Mouse (Mus musculus): ENCODE results near the gene Nacc1. TPM values are rescaled to one million over a fixed set of nuclear protein-coding genes. Genes with fewer than 3 reads are reported as not detected.

The Nacc1 gene
- 6.9 and 7.6 TPM in 2 replicates for polyA plus RNA-seq (2015; fragmentation: Nextera tagmentation; extraction: Ambion mirVana)

DNA sequence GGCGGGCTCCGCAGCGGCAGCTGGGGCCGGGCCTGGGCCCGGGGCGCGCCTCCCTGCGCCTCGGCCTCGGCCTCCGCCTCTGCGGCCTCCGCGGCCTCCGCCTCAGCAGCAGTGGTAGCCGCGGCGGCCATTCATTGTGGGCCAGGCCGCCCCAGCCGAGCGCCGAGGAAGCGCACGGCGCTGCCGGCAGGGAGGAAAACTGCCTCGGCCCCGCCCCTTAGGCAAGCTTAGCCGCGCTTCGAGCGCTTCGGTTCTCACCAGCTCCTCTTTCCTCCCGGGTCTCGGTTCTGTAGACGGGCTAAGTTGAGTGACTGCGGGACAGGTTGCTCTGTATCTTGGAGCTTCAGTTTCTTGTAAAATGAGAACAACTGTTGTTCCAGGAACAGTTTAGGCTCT, at the start of gene Nacc1:
Gene Nacc1 (minus strand): TSS at position 158 of the 396 bp plus-strand sequence.
- ATAC-seq (ENCODE audit: low read depth) (peak; percentile 80), DNase-seq (peak; percentile 86)
- Histone ChIP-seq H3K4me3 (replicated peaks) (peak within 1 kb of the TSS; percentile 99), H3K27ac (peak within 1 kb of the TSS; percentile 96), H3K4me1 (replicated peaks) (peaks cover 74% of the 10 kb centered on the region), H3K36me3 (peaks cover 32% of the 10 kb centered on the region), H3K4me2 (peak within 1 kb of the TSS; percentile 94), H3K9ac (peak within 1 kb of the TSS; percentile 100), H3K9me3 (replicated peaks) (no peaks in the 10 kb centered on the region), H3K27me3 (no peaks in the 10 kb centered on the region)
- under 1% methylated on average over 37 of the region's 37 CpGs for WGBS (ENCODE audit: insufficient replicate concordance)

DNA sequence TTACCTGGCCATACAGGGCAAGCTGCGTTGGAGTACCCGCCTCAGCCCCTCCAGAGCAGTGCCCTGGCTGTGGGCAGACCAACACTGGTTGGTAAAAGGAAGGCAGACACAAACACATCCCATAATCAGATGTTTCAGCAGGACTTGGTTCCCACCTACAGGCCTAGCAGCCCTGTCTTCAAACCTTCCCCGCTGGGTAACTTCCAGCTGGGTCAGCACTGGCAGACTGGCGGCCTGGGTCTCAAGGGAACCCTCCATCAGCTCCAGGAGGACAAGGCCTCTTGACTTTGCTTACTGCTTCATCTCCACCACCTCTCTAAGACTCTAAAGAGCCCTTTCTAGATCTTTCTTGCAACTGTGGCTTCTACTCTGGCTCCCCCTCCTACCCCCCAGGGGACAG, 48.9 kb upstream of the Nacc1 start:
- H3K4me1 ChIP-seq (replicated peaks), result peaks cover 90% of the 10 kb centered on the region
- 96% methylated on average over 4 of the region's 4 CpGs for WGBS (ENCODE audit: insufficient replicate concordance)
- H3K27me3 ChIP-seq, result peaks cover 69% of the 10 kb centered on the region
- 0 out of 2 replicates have a peak overlapping the region, but pooled peaks have one; percentile 4 for H3K9ac ChIP-seq
- no peak for DNase-seq
- no peak for ATAC-seq (ENCODE audit: low read depth)
- peak overlapping the region; percentile 55; the same call in 1 of the 2 replicates for H3K27ac ChIP-seq
- no peak overlapping the region for H3K4me3 ChIP-seq (replicated peaks)
- H3K36me3 ChIP-seq, result no peaks in the 10 kb centered on the region
- no peaks in the 10 kb centered on the region for H3K9me3 ChIP-seq (replicated peaks)
- H3K4me2 ChIP-seq, result no peak overlapping the region

DNA sequence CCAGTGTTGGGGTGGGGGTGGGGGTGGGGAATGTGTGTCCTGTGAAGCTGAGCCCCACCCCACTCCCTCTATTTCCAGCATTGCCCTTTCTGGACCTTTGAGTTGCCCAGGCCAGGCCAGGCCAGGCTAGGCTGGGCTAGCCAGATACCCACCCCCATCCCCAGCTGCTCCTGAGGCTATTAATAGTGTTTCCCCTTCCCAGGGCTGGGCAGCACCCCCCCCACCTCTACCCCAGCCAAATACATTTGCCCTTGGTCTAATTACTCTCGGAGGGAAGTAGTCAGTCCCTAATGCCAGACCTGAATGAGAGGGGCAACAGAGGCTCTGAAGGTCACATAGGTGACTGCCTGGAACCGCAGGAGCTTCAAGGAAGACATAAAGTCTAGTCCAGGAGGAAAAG, 47.9 kb upstream of the Nacc1 start:
- Histone ChIP-seq H3K9ac (peak overlapping the region; percentile 10; the same call in 1 of the 2 replicates), H3K27me3 (peaks cover 60% of the 10 kb centered on the region), H3K4me3 (replicated peaks) (no peak overlapping the region), H3K4me2 (no peak overlapping the region), H3K4me1 (replicated peaks) (peaks cover 90% of the 10 kb centered on the region), H3K9me3 (replicated peaks) (no peaks in the 10 kb centered on the region), H3K36me3 (no peaks in the 10 kb centered on the region), H3K27ac (peak overlapping the region; percentile 55)
- 63% methylated on average over 2 of the region's 2 CpGs for WGBS (ENCODE audit: insufficient replicate concordance)
- no peak for DNase-seq
- ATAC-seq (ENCODE audit: low read depth), result no peak

DNA sequence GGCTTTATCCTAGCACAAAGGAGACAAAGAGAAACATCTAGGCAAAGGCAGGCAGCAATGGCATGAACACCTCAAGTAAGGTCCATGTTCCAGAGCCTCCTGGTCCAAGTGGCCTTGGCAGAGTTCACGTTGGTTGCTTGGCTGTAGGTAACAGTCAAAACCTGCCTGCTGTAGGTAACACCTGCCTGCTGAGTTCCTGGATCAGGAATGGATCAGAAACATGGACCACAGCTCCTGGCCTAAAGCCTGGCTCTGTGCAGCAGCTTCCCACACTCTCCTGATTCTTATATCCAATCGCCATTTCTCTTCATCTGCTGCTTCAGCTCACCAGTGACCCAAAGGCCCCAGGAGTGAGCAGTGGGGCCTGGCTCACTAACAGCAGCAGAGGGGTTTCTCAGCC, 47.0 kb upstream of the Nacc1 start:
- Histone ChIP-seq H3K36me3 (no peaks in the 10 kb centered on the region), H3K9me3 (replicated peaks) (no peaks in the 10 kb centered on the region), H3K4me3 (replicated peaks) (no peak overlapping the region), H3K4me1 (replicated peaks) (peaks cover 94% of the 10 kb centered on the region), H3K27ac (peak overlapping the region; percentile 99), H3K9ac (peak overlapping the region; percentile 30; the same call in 1 of the 2 replicates), H3K27me3 (peaks cover 51% of the 10 kb centered on the region), H3K4me2 (no peak overlapping the region)
- ATAC-seq (ENCODE audit: low read depth) (no peak), DNase-seq (no peak)
- WGBS (ENCODE audit: insufficient replicate concordance), result 80% methylated on average over 2 of the region's 2 CpGs

DNA sequence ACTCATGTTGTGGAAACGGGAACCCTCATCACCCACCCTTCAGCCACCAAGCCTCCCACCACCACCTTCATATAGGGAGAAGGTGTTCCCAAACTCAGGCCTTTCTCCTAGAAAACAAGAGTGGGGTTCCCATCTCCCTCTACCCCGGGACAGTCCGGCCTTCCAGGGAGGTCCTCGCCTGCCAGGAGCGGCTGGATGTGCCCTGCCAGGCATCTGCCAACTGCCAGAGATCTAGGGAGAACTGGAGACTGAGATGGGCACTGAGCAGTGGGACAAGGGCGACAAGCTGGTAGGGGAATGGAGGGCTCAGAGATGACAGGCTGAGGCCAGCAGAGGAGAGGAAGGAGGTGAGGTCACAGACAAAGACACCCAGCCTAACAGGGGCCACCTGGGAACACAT, 46.3 kb upstream of the Nacc1 start:
- 85% methylated on average over 6 of the region's 6 CpGs for WGBS (ENCODE audit: insufficient replicate concordance)
- no peaks in the 10 kb centered on the region for H3K9me3 ChIP-seq (replicated peaks)
- ATAC-seq (ENCODE audit: low read depth) (no peak), DNase-seq (no peak)
- peak overlapping the region; percentile 99 for H3K27ac ChIP-seq
- H3K27me3 ChIP-seq, result peaks cover 44% of the 10 kb centered on the region
- H3K36me3 ChIP-seq, result no peaks in the 10 kb centered on the region
- H3K4me3 ChIP-seq (replicated peaks), result no peak overlapping the region
- peaks cover 96% of the 10 kb centered on the region for H3K4me1 ChIP-seq (replicated peaks)
- no peak overlapping the region for H3K4me2 ChIP-seq
- H3K9ac ChIP-seq, result peak overlapping the region; percentile 30; the same call in 1 of the 2 replicates

DNA sequence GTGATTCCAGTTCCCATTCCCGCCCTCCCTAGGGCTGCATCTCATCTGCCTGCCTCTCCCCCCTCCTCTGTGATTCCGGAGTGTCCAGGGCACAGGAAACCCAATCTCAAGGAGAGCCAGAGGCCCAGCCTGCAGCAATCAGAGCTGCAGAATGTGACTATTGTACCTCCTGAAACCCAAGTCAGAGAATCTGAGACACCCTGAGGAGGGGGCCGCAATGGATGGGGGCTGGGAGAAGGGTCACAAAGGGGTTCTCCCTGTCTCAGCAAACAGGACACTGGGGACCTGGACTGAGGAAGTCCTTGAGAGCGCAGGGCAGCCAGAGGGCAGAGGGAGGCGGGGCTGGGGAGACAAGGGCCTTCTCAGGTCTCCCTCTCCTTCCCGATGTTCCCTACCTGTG, 45.3 kb upstream of the Nacc1 start:
- peaks cover 34% of the 10 kb centered on the region for H3K27me3 ChIP-seq
- no peak overlapping the region; the same call in 1 of the 2 replicates for H3K9ac ChIP-seq
- DNase-seq (no peak), ATAC-seq (ENCODE audit: low read depth) (no peak)
- no peaks in the 10 kb centered on the region for H3K9me3 ChIP-seq (replicated peaks)
- no peak overlapping the region for H3K4me2 ChIP-seq
- peak overlapping the region; percentile 99 for H3K27ac ChIP-seq
- WGBS (ENCODE audit: insufficient replicate concordance), result 66% methylated on average over 6 of the region's 6 CpGs
- H3K4me3 ChIP-seq (replicated peaks), result no peak overlapping the region
- H3K36me3 ChIP-seq, result no peaks in the 10 kb centered on the region
- H3K4me1 ChIP-seq (replicated peaks), result peaks cover 96% of the 10 kb centered on the region

DNA sequence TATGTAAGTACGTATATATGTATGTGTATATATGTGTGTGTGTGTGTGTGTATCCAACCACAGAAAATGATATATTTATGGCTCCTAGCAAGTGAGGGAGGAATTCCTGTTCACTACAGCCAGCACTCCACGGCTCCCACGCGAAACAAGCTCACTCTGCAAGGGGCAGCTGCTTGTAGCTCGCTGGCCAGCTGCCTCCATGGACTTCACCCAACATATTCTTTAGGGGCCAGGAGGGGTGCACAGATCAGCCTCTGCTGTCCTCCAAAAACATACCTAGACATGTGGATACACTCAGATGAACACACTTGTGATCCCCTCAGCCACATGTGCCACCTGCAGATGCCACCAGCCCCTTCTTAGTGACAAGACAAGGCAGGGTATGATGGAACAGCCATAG, 44.9 kb upstream of the Nacc1 start:
- 0 out of 2 replicates have a peak, but pooled peaks cover under 1% of the 10 kb centered on the region for H3K36me3 ChIP-seq
- H3K4me1 ChIP-seq (replicated peaks), result peaks cover 96% of the 10 kb centered on the region
- peak overlapping the region; percentile 83 for H3K9ac ChIP-seq
- no peak overlapping the region for H3K4me3 ChIP-seq (replicated peaks)
- H3K27me3 ChIP-seq, result peaks cover 31% of the 10 kb centered on the region
- peak overlapping the region; percentile 99 for H3K27ac ChIP-seq
- DNase-seq (no peak), ATAC-seq (ENCODE audit: low read depth) (no peak)
- H3K9me3 ChIP-seq (replicated peaks), result no peaks in the 10 kb centered on the region
- no peak overlapping the region for H3K4me2 ChIP-seq
- WGBS (ENCODE audit: insufficient replicate concordance), result 81% methylated on average over 5 of the region's 5 CpGs

DNA sequence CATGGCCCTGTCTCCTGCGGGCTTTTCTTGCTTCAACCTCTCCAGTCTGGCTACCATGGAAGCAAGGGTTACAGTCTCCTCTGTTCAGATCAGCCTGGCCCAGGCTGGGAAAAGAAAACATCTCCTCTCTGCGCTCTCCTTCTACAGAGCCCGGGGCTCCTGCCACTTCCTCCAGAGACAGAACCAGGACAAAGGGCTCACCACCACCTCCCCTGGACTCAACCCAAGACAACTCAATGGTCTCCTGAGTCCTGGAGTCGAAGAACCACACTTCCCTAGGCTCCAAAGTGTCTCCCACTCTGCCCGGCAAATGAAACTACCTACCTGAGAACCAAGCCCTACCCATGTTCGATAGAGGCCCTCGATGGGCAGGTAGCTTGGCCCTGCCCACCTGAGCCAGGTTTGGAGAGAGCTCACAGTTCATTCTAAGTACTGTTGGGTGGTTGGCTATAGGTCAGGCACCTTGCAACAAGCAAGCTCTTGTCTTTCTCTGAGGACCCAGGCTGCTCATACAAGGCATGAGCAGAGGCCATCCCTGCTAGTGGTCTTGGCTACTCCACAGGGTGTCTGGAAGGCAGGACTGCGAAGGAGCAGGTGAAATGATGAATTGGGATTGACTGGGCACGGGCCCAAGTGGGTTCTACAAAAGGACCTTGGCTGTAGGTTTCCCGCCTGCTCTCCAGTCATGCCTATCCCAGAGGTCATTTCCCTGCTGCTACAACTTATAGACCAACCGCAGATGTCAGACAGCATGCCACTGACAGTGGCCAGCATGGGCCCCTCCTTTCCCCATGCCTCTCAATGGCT, 43.9 kb upstream of the Nacc1 start:
- Histone ChIP-seq H3K4me3 (replicated peaks) (peak overlapping the region; percentile 36), H3K9me3 (replicated peaks) (no peaks in the 10 kb centered on the region)
- WGBS (ENCODE audit: insufficient replicate concordance), result 56% methylated on average over 11 of the region's 11 CpGs

DNA sequence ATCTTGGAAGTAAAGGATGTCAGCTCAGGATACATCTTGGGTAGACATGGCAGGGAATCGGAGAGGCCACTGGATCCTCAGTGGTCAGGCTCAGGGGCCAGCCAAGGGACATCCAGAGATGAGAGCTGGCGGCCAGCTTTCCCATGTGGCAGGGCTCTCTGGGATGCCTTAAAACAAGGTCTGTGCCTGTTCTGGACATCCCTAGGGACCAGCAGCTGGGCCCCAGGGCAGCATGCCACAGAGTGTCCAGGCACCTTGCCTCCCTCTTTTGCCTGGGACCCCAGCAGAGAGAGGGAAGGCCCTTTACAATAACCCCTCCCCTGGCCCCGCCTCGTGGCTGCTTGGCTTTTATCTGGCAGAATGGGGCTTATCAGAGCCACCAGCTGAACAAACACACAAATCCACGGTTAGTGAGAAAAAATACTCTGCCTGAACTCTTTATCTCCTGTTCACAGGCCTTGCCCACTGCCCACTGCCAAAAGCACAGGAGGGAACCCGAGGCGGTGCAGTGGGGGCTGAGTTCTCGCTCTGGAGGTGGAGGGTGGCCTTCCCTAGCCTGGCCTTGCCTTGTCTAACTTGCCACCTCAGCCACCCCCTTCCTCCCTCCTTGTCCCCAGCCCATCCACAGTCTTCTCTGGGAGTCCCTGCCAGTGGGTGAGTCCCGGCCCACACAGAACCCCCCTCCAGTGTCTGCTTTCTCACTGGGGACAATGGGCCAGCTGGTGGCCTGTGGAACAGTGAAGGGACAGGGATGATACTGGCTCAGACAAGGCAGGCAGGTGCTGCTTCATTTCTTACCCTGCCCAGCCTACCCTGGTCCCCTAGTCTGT, 43.1 kb upstream of the Nacc1 start:
- H3K27ac ChIP-seq, result peak overlapping the region; percentile 99
- H3K9me3 ChIP-seq (replicated peaks), result no peaks in the 10 kb centered on the region
- peaks cover 15% of the 10 kb centered on the region for H3K36me3 ChIP-seq
- 10% methylated on average over 9 of the region's 9 CpGs for WGBS (ENCODE audit: insufficient replicate concordance)
- H3K9ac ChIP-seq, result peak overlapping the region; percentile 83
- DNase-seq (peak; percentile 94), ATAC-seq (ENCODE audit: low read depth) (peak; percentile 92)
- peak overlapping the region; percentile 36 for H3K4me3 ChIP-seq (replicated peaks)
- H3K4me1 ChIP-seq (replicated peaks), result peaks cover 98% of the 10 kb centered on the region
- peaks cover 17% of the 10 kb centered on the region for H3K27me3 ChIP-seq
- H3K4me2 ChIP-seq, result peak overlapping the region; percentile 74

More for the DNA sequence above, 43.9 kb upstream of the Nacc1 start:
- H3K4me1 ChIP-seq (replicated peaks), result peaks cover 98% of the 10 kb centered on the region
- peak overlapping the region; percentile 83 for H3K9ac ChIP-seq
- ATAC-seq (ENCODE audit: low read depth), result no peak
- H3K36me3 ChIP-seq, result peaks cover 9% of the 10 kb centered on the region; the same call in 1 of the 2 replicates
- no peak for DNase-seq
- H3K4me2 ChIP-seq, result peak overlapping the region; percentile 74
- H3K27ac ChIP-seq, result peak overlapping the region; percentile 99
- H3K27me3 ChIP-seq, result peaks cover 24% of the 10 kb centered on the region

DNA sequence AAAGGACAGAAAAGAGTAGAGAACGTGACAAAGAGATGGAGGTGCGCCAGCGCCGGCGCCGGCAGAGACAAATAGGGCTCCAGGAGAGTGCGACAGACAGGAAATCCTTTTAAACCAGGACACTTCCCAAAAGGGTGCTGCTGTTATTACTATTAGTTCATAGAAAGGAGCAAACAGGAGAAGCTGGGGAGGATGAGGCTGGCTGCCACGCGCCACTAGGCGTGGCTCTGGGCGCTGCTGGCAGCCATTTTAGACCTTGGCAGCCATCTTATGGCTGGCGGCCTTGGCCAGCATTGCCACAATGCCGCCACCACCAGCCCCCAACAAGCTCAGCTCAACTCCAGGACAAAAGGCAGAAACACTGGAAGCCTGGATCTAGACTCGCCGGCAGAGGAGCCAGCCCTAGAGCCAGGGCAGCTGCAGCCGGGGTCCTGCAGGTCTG, 42.3 kb upstream of the Nacc1 start:
- Histone ChIP-seq H3K4me1 (replicated peaks) (peaks cover 99% of the 10 kb centered on the region), H3K27me3 (peaks cover 9% of the 10 kb centered on the region; the same call in 1 of the 2 replicates), H3K36me3 (peaks cover 18% of the 10 kb centered on the region), H3K4me2 (peak overlapping the region; percentile 74), H3K4me3 (replicated peaks) (peak overlapping the region; percentile 36), H3K9ac (peak overlapping the region; percentile 83), H3K9me3 (replicated peaks) (no peaks in the 10 kb centered on the region), H3K27ac (peak overlapping the region; percentile 99)
- ATAC-seq (ENCODE audit: low read depth) (no peak), DNase-seq (no peak)
- 87% methylated on average over 16 of the region's 16 CpGs for WGBS (ENCODE audit: insufficient replicate concordance)

DNA sequence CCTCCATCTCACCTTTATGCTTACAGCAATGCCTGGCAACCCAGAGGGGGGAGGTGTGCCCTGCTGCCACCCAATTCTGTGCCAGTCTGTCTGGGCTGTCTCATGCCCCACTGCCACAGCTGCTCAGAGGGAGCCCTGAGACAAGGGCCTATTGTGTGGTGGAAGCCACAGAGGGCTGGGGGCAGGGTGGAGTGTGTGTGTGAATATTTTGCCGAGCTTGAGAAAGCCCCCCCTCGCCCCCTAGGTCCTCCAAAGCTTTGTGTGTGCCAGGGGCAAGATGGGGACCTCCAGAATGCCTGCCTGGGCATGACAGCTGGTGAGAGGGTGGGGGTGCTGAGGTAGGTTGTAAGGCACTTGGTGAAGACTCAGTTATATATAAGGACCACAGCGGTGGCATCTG, 40.8 kb upstream of the Nacc1 start:
- no peak overlapping the region for H3K4me2 ChIP-seq
- ATAC-seq (ENCODE audit: low read depth) (no peak), DNase-seq (no peak)
- H3K4me1 ChIP-seq (replicated peaks), result peaks cover 100% of the 10 kb centered on the region
- no peaks in the 10 kb centered on the region; the same call in 1 of the 2 replicates for H3K27me3 ChIP-seq
- peaks cover 18% of the 10 kb centered on the region for H3K36me3 ChIP-seq
- H3K9me3 ChIP-seq (replicated peaks), result no peaks in the 10 kb centered on the region
- no peak overlapping the region for H3K4me3 ChIP-seq (replicated peaks)
- 73% methylated on average over 3 of the region's 3 CpGs for WGBS (ENCODE audit: insufficient replicate concordance)
- peak overlapping the region; percentile 99 for H3K27ac ChIP-seq
- H3K9ac ChIP-seq, result peak overlapping the region; percentile 83
